Mouse (Mus musculus) cortical plate, adult 2 months (tissue): ENCODE data around the gene Phf3. TPM values are rescaled to one million over a fixed set of nuclear protein-coding genes. Genes with fewer than 3 reads are reported as not detected.
A peak's percentile ranks its signal among the peaks of the same experiment; 100 is the strongest.

ENCODE experiments used
- H3K27ac ChIP-seq: fragments of 200-500 bp; 2 replicates; pipeline ENCODE4 v1.5.1; 2012; ENCODE audit warnings: low read length, control low read depth, inconsistent platforms; ENCODE audit not compliant: insufficient read depth
- H3K4me1 ChIP-seq: fragments of 200-500 bp; 2 replicates; pipeline ENCODE4 v1.6.1; 2011; ENCODE audit warnings: low read length; ENCODE audit not compliant: control insufficient read depth, insufficient read depth
- H3K4me3 ChIP-seq: fragments of 200-500 bp; 2 replicates; pipeline ENCODE4 v1.5.1; 2011; ENCODE audit warnings: mild to moderate bottlenecking, low read length, control low read depth; ENCODE audit not compliant: insufficient read depth
- CTCF ChIP-seq: fragments of 200-500 bp; IDR thresholded peaks from 2 replicates; pipeline ENCODE4 v1.5.1; 2011; ENCODE audit warnings: mild to moderate bottlenecking, control low read depth, low read length; ENCODE audit not compliant: insufficient read depth; ENCODE audit errors: extremely low read depth
- POLR2A ChIP-seq: fragments of 200-500 bp; IDR thresholded peaks from 2 replicates; pipeline ENCODE4 v1.6.1; 2011; ENCODE audit warnings: mild to moderate bottlenecking, low read length, control low read depth; ENCODE audit not compliant: insufficient read depth; ENCODE audit errors: extremely low read depth
- polyA plus RNA-seq: library from polyadenylated mRNA; depleted of rRNA; stranded (reverse); fragments of >200 nt; gene quantifications from 2 replicates; pipeline ENCODE4 v1.2.3, GENCODE M21; 2012

Phf3 gene
- polyA plus RNA-seq, 1 experiment = 44.8 TPM

DNA sequence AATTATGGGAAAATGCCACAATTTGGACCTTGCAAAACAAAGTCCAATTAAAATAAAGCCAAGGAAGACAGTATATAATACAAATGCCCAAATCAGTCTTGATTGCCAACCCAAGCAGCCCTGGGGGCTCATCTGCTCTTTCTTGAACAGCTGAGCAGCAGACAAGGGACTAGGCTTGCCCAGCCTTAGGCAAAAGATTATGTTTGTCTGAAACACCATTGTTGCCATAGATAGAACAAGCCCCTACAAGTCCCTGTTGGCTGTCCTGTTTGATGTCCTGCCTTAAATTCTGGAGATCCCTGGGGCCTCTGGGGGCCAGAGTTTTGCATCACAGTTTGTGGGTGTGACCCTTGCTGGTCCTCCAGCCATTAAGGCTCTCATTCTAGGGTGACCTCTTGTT, 2.0 kb upstream of the Phf3 start:
- no peak for TF ChIP-seq CTCF
- TF ChIP-seq POLR2A = no peak
- H3K27ac ChIP-seq = no peak overlapping the region
- H3K4me3 ChIP-seq = no peak overlapping the region
- H3K4me1 ChIP-seq = no peaks in the 10 kb centered on the region; the same call in 1 of the 2 replicates

DNA sequence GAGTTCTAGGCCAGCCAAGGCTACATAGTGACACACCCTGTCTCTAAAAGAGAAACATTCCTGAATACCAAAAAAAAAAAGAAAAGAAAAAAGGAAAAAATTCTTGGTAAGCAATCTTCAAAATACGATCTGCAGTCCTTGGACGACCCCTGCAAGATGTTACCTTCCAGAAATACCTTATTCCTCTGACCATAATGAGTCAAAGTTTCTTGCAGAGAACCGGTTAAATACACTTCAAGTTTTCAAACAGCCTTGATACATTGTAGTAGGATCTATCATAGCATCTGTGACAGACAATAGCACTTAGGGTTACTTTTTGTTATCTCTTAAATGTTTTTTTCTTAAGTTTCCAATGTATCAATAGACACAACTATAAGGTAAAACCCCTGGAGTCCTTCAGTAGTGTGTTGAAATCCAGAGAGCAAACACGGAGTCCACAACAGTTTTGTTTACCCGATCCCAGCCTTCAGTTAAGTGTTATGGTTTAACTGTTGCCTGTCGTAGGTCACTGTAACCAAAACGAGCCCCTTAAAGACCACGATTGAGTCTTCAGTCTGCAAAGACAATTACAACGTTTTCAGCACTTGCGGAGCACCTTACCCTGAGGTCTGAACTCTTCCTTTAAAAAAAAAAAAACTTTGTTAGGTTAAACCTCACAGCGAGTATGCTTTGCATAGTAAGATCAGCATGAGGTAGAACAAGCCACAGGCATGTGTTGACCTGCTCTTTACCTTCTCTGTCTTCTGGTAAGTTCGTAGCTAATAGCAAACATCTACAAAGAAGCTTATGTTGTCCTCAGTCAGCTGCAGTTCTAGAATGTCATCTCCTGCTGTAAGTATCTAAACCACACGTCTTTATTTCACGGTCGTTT, 775 bp upstream of the Phf3 start:
- Histone ChIP-seq H3K27ac (peak overlapping the region; percentile 81; the same call in 1 of the 2 replicates), H3K4me3 (peak overlapping the region; percentile 43), H3K4me1 (no peaks in the 10 kb centered on the region; the same call in 1 of the 2 replicates)
- no peak for TF ChIP-seq POLR2A
- no peak for TF ChIP-seq CTCF

DNA sequence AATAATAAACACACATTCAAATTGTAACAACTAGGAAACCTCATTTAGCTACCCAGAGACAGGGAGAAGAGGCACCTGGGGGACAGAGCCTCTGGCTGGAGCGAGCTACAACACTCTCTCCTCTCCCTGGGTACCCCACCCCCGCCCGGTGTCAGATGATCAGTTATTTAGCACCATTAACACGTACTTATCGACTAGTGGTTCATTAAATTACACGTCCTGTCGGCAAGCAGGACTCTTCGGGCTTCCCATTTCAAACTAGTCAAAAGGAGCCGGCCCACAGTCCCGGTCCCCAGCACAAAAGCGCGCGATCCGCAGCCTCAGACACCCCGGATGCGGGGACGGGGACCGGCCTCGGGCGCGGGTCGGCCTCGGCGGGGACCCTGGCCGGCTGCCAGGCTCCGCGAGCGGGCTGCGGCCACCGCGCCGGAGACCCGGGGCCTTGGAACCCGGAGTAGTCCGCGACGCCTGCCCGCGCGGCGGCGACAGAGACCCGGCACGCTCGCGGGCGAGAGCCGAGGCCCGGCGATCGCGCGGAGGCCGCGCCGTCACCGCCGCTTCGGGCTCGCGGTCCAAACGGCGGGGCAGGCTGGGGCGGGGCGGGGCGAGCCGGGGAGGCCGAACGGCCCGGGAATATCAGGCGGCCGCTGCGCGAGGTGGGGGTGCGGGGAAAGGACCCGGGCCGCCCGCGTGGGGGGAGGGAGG, 733 bp downstream of the Phf3 start:
- Histone ChIP-seq H3K4me3 (peak overlapping the region; percentile 43), H3K27ac (peak overlapping the region; percentile 99), H3K4me1 (no peaks in the 10 kb centered on the region; the same call in 1 of the 2 replicates)
- TF ChIP-seq CTCF (no peak), POLR2A (no peak)

DNA sequence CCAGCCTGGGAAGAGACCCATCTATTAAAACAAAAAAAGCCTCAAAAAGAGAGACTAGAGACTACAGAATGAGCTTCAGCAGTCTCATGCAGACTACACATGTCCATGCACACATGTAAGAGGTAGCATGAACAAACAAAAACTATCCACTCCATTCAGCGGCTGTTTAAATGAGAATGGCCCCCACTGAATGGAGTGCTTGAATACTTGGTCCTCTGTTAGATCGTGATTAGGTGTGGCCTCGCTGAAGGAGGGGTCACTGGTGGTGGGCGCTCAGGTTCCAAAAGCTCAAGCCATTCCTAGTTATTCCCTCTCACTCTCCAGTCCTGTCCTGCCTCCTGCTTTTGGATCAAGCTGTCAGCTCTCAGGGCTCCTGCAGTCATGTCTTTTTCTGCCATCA, 5.9 kb downstream of the Phf3 start:
- TF ChIP-seq CTCF = no peak
- TF ChIP-seq POLR2A = no peak
- no peak overlapping the region for H3K4me3 ChIP-seq
- no peaks in the 10 kb centered on the region; the same call in 1 of the 2 replicates for H3K4me1 ChIP-seq

DNA sequence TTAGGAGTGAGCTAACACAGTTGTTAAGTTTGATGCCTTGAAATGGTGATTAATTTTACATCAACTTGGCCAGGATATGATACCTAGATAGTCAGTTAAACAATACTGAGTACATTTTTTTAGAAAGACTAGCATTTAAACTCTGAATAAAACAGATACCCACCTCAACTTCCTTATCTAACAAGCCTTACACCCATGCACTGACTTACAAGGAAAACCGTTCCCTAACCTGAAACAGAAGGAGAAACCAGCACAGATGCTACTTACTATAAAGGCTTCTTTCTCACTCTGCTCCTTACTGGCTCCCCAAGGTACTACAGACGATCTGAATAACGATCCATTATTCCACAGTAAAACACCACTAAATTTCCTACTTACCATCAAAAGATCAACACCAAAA, 21.2 kb downstream of the Phf3 start:
- no peak overlapping the region for H3K4me3 ChIP-seq
- no peak for TF ChIP-seq POLR2A
- TF ChIP-seq CTCF = no peak
- peaks cover 1% of the 10 kb centered on the region; the same call in 1 of the 2 replicates for H3K4me1 ChIP-seq
- no peak overlapping the region for H3K27ac ChIP-seq

More for the DNA sequence above, 5.9 kb downstream of the Phf3 start:
- H3K27ac ChIP-seq = no peak overlapping the region

DNA sequence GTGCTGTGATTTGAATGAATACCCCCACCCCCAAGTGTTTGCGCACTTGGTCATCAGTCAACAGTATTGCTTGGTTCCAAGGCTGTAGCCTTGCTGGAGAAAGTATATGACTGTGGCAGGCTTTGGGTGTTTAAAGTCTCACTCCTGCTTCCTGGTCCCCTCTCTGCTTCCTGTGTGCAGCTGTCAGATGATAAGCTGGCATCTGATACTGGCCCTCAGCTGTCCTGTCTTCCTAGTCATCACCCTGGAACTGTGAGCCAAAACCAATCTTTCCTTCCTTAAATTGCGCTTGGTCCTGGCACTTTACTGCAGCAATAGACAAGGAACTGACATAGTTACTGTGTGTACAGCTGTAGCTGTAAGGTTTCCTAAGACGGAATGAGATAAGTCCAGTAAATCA, 21.8 kb downstream of the Phf3 start:
- no peak overlapping the region for H3K27ac ChIP-seq
- TF ChIP-seq CTCF (no peak), POLR2A (no peak)
- peaks cover 1% of the 10 kb centered on the region; the same call in 1 of the 2 replicates for H3K4me1 ChIP-seq
- no peak overlapping the region for H3K4me3 ChIP-seq

DNA sequence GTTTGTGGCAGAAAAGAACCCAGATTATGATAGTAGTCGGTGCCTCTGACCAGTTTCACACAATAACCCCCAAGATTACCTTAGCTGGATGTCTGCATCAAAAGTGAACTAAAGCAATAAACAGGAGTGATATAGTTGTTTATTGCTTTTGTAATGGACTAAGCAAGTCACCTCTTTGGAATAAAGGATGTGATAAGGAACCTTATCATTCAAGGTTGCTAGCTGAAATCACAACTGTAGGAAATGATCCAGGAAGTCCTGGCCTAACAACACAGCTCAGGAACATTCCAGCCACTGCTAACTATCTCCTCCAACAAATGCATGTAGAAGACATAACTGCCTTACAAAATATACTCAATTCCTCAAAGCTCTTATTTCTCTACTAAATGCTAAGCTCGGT, 22.8 kb downstream of the Phf3 start:
- Histone ChIP-seq H3K4me1 (peaks cover 5% of the 10 kb centered on the region; the same call in 1 of the 2 replicates), H3K27ac (no peak overlapping the region), H3K4me3 (no peak overlapping the region)
- TF ChIP-seq POLR2A = no peak
- no peak for TF ChIP-seq CTCF

DNA sequence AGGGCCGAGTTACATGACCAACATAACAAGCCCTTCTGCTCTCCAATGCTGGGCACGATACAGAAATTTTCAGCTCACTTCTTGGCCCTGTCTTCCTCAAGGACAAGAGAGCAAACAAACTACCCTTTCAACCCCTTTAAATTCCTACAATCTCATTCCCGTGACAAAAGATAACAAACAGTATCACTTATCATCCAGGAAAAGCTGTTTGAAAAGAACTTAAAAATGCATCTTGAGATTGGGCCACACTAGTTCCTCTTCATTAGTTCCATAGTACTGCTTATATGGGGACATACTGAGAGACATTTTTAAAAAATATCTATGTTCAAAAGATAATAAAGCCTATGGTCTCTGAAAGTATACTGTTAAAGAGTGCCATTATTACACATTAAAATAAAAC, 23.8 kb downstream of the Phf3 start:
- H3K4me3 ChIP-seq = no peak overlapping the region
- H3K4me1 ChIP-seq = peaks cover 7% of the 10 kb centered on the region; the same call in 1 of the 2 replicates
- TF ChIP-seq CTCF (no peak), POLR2A (no peak)
- no peak overlapping the region for H3K27ac ChIP-seq

DNA sequence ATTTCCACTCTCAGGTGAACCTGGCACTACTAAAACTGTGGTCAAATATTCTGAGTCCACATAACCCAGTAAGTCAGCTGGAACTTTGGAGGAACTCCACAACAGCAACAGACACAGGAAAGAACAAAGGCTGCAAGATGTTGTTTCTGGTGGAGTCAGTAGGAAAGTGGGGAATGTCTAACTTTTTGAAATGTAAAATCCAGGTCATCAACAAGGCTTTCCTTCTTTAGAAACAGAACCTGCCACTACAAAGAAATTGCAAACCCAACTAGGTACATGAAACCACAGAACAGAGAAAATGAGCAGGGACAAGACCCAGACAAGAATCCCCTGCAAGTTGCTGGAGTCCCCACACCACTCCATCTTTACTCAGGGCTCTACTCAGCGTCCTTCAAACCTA, 26.0 kb downstream of the Phf3 start:
- Histone ChIP-seq H3K4me1 (peaks cover 7% of the 10 kb centered on the region; the same call in 1 of the 2 replicates), H3K27ac (no peak overlapping the region), H3K4me3 (no peak overlapping the region)
- no peak for TF ChIP-seq POLR2A
- no peak for TF ChIP-seq CTCF

DNA sequence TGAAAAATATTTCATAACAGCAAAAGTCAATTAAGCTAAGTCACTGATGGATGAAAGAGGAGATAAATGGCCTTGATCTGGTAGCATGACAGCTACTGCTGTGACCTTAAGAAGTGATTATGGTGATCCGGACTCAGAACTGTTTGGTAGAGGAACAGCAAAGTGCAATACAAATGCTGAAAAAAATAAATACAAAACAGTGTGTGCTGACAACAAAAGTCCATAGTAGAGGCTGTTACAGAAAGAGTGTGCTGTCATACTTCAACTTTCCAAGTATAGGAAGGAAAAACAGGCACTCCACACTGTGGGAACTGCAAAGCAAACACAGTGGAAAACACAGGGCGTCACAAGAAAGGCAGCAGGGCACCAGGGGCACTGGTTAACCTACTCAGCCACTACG, 34.1 kb downstream of the Phf3 start:
- no peaks in the 10 kb centered on the region; the same call in 1 of the 2 replicates for H3K4me1 ChIP-seq
- H3K27ac ChIP-seq = no peak overlapping the region
- TF ChIP-seq POLR2A (no peak), CTCF (no peak)
- no peak overlapping the region for H3K4me3 ChIP-seq
